Mouse (Mus musculus): ENCODE measurements around the gene Kirrel. TPM values are rescaled to one million over a fixed set of nuclear protein-coding genes. Genes with fewer than 3 reads are reported as not detected.

Kirrel gene
- polyA plus RNA-seq, 1 experiment from 2014 or later = 11.0 TPM

DNA sequence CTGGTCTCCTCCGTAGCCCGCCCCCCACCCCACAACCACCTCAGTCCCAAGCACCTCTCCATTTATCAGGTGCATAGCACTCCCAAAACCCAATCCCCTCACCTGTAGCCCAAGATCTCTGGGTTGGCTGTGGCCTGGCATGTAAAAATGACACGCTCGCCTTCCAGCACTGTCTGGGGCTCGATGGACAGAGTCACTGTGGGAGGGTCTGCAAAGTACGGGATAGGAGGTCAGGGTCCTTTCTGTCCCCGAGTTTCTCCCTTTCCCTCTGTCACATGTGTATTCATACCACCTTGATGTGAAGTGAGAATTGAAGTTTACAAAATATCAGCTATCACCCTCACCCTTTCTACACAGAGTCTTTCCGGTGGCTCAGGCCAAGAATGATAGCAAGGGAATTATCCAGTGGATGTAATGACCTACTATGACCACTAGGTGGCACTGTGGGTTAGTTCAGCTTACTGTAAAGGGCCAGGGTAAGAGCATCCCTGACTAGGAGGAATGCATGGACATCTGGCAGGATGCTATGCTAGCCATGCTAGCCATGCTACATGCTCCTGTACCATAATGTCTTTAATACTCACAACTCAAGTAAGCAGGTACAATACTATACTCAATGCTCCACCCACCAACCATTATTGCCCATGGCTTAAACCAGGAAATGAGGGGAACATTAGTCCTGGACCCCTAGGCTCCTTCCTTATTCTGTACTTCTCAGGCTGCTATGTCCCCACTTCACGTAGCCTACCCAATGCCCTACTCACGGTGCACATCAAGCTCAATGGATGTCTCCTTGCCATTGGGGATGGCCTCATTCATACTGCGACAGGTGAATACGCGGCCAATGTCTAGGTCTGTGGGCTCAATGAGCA lies 84.6 kb downstream of the Kirrel start:
- Histone ChIP-seq H3K36me3 (ENCODE audit: control insufficient read depth, insufficient read depth, low read length) (no peaks in the 10 kb centered on the region; the same call in 1 of the 2 replicates), H3K4me1 (ENCODE audit: control insufficient read depth, insufficient read depth, low read length) (no peaks in the 10 kb centered on the region), H3K27me3 (ENCODE audit: control insufficient read depth, insufficient read depth, low read length) (no peaks in the 10 kb centered on the region), H3K9me3 (ENCODE audit: control insufficient read depth, low read length) (no peaks in the 10 kb centered on the region), H3K4me3 (ENCODE audit: low read depth, low read length) (no peak overlapping the region), H3K27ac (ENCODE audit: low read depth, low read length) (no peak overlapping the region), H3K9ac (ENCODE audit: low read length) (no peak overlapping the region), H3K4me2 (ENCODE audit: low read depth) (no peak overlapping the region)
- ATAC-seq (ENCODE audit: insufficient read depth, low FRiP score, low TSS enrichment) (peak; percentile 75), DNase-seq (ENCODE audit: low spot score) (peak; percentile 57)
- 81% methylated on average over 13 of the region's 13 CpGs for WGBS

DNA sequence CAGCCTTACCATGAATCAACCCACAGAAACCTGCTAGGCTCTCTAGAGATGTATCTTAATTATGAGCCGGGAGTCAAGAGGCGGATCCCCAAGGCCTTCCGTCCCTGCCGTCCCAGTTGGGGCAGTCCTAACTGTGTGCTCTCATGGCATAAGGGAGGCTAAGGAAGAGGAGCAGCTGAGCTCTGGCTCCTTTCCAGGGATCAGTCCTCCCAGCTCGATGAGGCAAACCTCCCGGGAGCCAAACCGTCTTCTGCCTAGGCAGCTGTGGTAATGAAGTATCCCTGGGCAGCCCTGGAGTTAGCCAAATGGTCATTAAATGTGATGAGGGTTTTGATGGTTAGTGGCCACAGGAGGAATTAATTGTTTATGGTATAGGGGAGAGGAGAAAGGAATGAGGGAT lies 87.4 kb downstream of the Kirrel start:
- DNase-seq (ENCODE audit: low spot score) (no peak), ATAC-seq (ENCODE audit: insufficient read depth, low FRiP score, low TSS enrichment) (no peak)
- Histone ChIP-seq H3K9me3 (ENCODE audit: control insufficient read depth, low read length) (no peaks in the 10 kb centered on the region), H3K4me1 (ENCODE audit: control insufficient read depth, insufficient read depth, low read length) (no peaks in the 10 kb centered on the region), H3K27me3 (ENCODE audit: control insufficient read depth, insufficient read depth, low read length) (no peaks in the 10 kb centered on the region), H3K27ac (ENCODE audit: low read depth, low read length) (no peak overlapping the region), H3K36me3 (ENCODE audit: control insufficient read depth, insufficient read depth, low read length) (peaks cover 13% of the 10 kb centered on the region), H3K4me2 (ENCODE audit: low read depth) (no peak overlapping the region), H3K9ac (ENCODE audit: low read length) (no peak overlapping the region), H3K4me3 (ENCODE audit: low read depth, low read length) (no peak overlapping the region)
- WGBS = 69% methylated on average over 7 of the region's 7 CpGs

- Histone ChIP-seq H3K4me3 (ENCODE audit: low read depth, low read length) (no peak overlapping the region), H3K36me3 (ENCODE audit: control insufficient read depth, insufficient read depth, low read length) (peaks cover 17% of the 10 kb centered on the region), H3K9me3 (ENCODE audit: control insufficient read depth, low read length) (no peaks in the 10 kb centered on the region), H3K27ac (ENCODE audit: low read depth, low read length) (no peak overlapping the region), H3K27me3 (ENCODE audit: control insufficient read depth, insufficient read depth, low read length) (no peaks in the 10 kb centered on the region), H3K9ac (ENCODE audit: low read length) (no peak overlapping the region), H3K4me2 (ENCODE audit: low read depth) (no peak overlapping the region), H3K4me1 (ENCODE audit: control insufficient read depth, insufficient read depth, low read length) (no peaks in the 10 kb centered on the region)
- 66% methylated on average over 3 of the region's 3 CpGs for WGBS
- ATAC-seq (ENCODE audit: insufficient read depth, low FRiP score, low TSS enrichment) (no peak), DNase-seq (ENCODE audit: low spot score) (peak; percentile 67)
These were observed 92.3 kb downstream of the Kirrel start for GRCm38 (mm10) chr3:87082235-87082634.

GRCm38 (mm10) chr3:87079751-87080150 lies 94.8 kb downstream of the Kirrel start:
- H3K9me3 ChIP-seq (ENCODE audit: control insufficient read depth, low read length) = no peaks in the 10 kb centered on the region
- no peaks in the 10 kb centered on the region for H3K4me1 ChIP-seq (ENCODE audit: control insufficient read depth, insufficient read depth, low read length)
- no peak overlapping the region for H3K9ac ChIP-seq (ENCODE audit: low read length)
- no peak for DNase-seq (ENCODE audit: low spot score)
- H3K36me3 ChIP-seq (ENCODE audit: control insufficient read depth, insufficient read depth, low read length) = peaks cover 15% of the 10 kb centered on the region
- H3K4me2 ChIP-seq (ENCODE audit: low read depth) = no peak overlapping the region
- 95% methylated on average over 4 of the region's 4 CpGs for WGBS
- ATAC-seq (ENCODE audit: insufficient read depth, low FRiP score, low TSS enrichment) = no peak
- H3K27ac ChIP-seq (ENCODE audit: low read depth, low read length) = no peak overlapping the region
- no peak overlapping the region for H3K4me3 ChIP-seq (ENCODE audit: low read depth, low read length)
- H3K27me3 ChIP-seq (ENCODE audit: control insufficient read depth, insufficient read depth, low read length) = no peaks in the 10 kb centered on the region

- H3K9me3 ChIP-seq (ENCODE audit: control insufficient read depth, low read length) = no peaks in the 10 kb centered on the region
- no peak overlapping the region for H3K27ac ChIP-seq (ENCODE audit: low read depth, low read length)
- no peak overlapping the region for H3K9ac ChIP-seq (ENCODE audit: low read length)
- H3K27me3 ChIP-seq (ENCODE audit: control insufficient read depth, insufficient read depth, low read length) = no peaks in the 10 kb centered on the region
- ATAC-seq (ENCODE audit: insufficient read depth, low FRiP score, low TSS enrichment) (no peak), DNase-seq (ENCODE audit: low spot score) (no peak)
- H3K36me3 ChIP-seq (ENCODE audit: control insufficient read depth, insufficient read depth, low read length) = peaks cover 11% of the 10 kb centered on the region
- H3K4me1 ChIP-seq (ENCODE audit: control insufficient read depth, insufficient read depth, low read length) = no peaks in the 10 kb centered on the region
- WGBS = 91% methylated on average over 7 of the region's 7 CpGs
- H3K4me3 ChIP-seq (ENCODE audit: low read depth, low read length) = no peak overlapping the region
- no peak overlapping the region for H3K4me2 ChIP-seq (ENCODE audit: low read depth)
These were observed 95.2 kb downstream of the Kirrel start for GRCm38 (mm10) chr3:87079301-87079700.

GRCm38 (mm10) chr3:87077681-87078080 lies 96.9 kb downstream of the Kirrel start:
- Histone ChIP-seq H3K9ac (ENCODE audit: low read length) (no peak overlapping the region), H3K4me3 (ENCODE audit: low read depth, low read length) (no peak overlapping the region), H3K4me2 (ENCODE audit: low read depth) (no peak overlapping the region), H3K9me3 (ENCODE audit: control insufficient read depth, low read length) (no peaks in the 10 kb centered on the region), H3K4me1 (ENCODE audit: control insufficient read depth, insufficient read depth, low read length) (no peaks in the 10 kb centered on the region), H3K36me3 (ENCODE audit: control insufficient read depth, insufficient read depth, low read length) (peaks cover 4% of the 10 kb centered on the region; the same call in 1 of the 2 replicates), H3K27ac (ENCODE audit: low read depth, low read length) (no peak overlapping the region), H3K27me3 (ENCODE audit: control insufficient read depth, insufficient read depth, low read length) (no peaks in the 10 kb centered on the region)
- 84% methylated on average over 9 of the region's 9 CpGs for WGBS
- ATAC-seq (ENCODE audit: insufficient read depth, low FRiP score, low TSS enrichment) = no peak
- DNase-seq (ENCODE audit: low spot score) = no peak

DNA sequence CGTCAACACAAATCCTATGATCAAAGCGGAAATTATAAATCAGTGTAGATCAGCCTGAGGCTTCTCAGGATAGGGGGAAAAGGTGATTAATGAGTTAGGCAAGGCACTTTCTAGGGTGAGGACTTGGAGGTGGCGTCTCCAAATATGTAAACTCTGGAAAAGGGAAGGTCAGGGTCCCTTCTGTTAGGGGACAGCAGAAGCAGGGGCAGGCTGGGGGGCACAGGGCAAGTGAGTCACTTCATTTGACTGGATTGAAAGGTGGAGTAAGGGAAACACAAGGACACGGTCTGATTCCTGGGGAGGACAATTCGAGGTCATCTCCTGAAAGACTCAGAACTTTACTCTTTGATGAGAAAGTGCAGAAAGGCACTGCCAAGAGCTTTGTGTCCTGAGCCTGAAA lies 97.6 kb downstream of the Kirrel start:
- 83% methylated on average over 5 of the region's 5 CpGs for WGBS
- Histone ChIP-seq H3K4me3 (ENCODE audit: low read depth, low read length) (no peak overlapping the region), H3K4me2 (ENCODE audit: low read depth) (no peak overlapping the region), H3K27ac (ENCODE audit: low read depth, low read length) (no peak overlapping the region), H3K9me3 (ENCODE audit: control insufficient read depth, low read length) (no peaks in the 10 kb centered on the region), H3K9ac (ENCODE audit: low read length) (no peak overlapping the region), H3K27me3 (ENCODE audit: control insufficient read depth, insufficient read depth, low read length) (no peaks in the 10 kb centered on the region), H3K4me1 (ENCODE audit: control insufficient read depth, insufficient read depth, low read length) (no peaks in the 10 kb centered on the region), H3K36me3 (ENCODE audit: control insufficient read depth, insufficient read depth, low read length) (peaks cover 4% of the 10 kb centered on the region; the same call in 1 of the 2 replicates)
- ATAC-seq (ENCODE audit: insufficient read depth, low FRiP score, low TSS enrichment) (no peak), DNase-seq (ENCODE audit: low spot score) (no peak)

GRCm38 (mm10) chr3:87076161-87076560 lies 98.4 kb downstream of the Kirrel start:
- ATAC-seq (ENCODE audit: insufficient read depth, low FRiP score, low TSS enrichment) (no peak), DNase-seq (ENCODE audit: low spot score) (no peak)
- H3K4me3 ChIP-seq (ENCODE audit: low read depth, low read length) = no peak overlapping the region
- no peak overlapping the region for H3K27ac ChIP-seq (ENCODE audit: low read depth, low read length)
- H3K27me3 ChIP-seq (ENCODE audit: control insufficient read depth, insufficient read depth, low read length) = no peaks in the 10 kb centered on the region
- 90% methylated on average over 7 of the region's 7 CpGs for WGBS
- H3K4me1 ChIP-seq (ENCODE audit: control insufficient read depth, insufficient read depth, low read length) = no peaks in the 10 kb centered on the region
- no peak overlapping the region for H3K4me2 ChIP-seq (ENCODE audit: low read depth)
- no peak overlapping the region for H3K9ac ChIP-seq (ENCODE audit: low read length)
- peaks cover 4% of the 10 kb centered on the region; the same call in 1 of the 2 replicates for H3K36me3 ChIP-seq (ENCODE audit: control insufficient read depth, insufficient read depth, low read length)
- no peaks in the 10 kb centered on the region for H3K9me3 ChIP-seq (ENCODE audit: control insufficient read depth, low read length)
